Mouse (Mus musculus) brain, embryonic 14.5 days (tissue): Measurements from ENCODE around the gene Ms4a4b.
"Not testable (repeated sequence)": the region's sequence is repeated elsewhere in the genome, so short reads cannot be mapped to it uniquely, and the experiment has no call there.

Experiments used
- CTCF ChIP-seq: fragments of 200-500 bp; IDR thresholded peaks from 2 replicates; pipeline ENCODE4 v1.5.1; 2012; ENCODE audit warnings: inconsistent platforms, mild to moderate bottlenecking, moderate library complexity, borderline replicate concordance; ENCODE audit not compliant: insufficient read depth, insufficient read length; ENCODE audit errors: extremely low read depth
- POLR2A ChIP-seq: fragments of 200-500 bp; IDR thresholded peaks from 2 replicates; pipeline ENCODE4 v1.6.1; 2012; ENCODE audit warnings: mild to moderate bottlenecking, inconsistent platforms, borderline replicate concordance; ENCODE audit not compliant: poor library complexity, insufficient read depth, insufficient read length, severe bottlenecking; ENCODE audit errors: extremely low read depth

DNA sequence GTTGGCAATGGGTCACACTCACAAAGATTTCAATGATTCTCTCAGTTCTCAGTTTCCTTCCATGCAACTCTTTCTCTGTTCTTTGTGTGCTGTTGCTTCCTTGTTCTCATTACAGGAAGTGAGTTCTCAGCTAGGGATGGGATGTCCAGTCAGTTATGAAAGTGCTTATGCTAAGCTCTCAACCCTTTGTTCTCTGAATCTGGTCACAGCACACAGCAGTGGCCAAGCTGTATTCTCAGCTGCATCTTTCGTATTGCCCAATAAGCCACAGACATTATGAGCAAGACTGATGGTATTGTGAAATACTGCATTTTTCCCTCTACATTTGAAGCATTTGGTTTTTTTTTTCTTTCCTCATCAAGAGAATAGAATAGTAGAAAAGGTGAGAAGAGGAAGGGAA, 12.1 kb upstream of the Ms4a4b start:
- not testable (repeated sequence) for TF ChIP-seq POLR2A, CTCF
